Mouse (Mus musculus) CD4-positive helper T cell, adult 2 months (primary cell): Measurements from ENCODE around the gene Kcnh2.

Experiments
- DNase-seq: peaks from one replicate; pipeline ENCODE4 v3.0.0-alpha.2; 2012; ENCODE audit warnings: low read depth, missing footprints, low spot score

Gene Kcnh2

DNA sequence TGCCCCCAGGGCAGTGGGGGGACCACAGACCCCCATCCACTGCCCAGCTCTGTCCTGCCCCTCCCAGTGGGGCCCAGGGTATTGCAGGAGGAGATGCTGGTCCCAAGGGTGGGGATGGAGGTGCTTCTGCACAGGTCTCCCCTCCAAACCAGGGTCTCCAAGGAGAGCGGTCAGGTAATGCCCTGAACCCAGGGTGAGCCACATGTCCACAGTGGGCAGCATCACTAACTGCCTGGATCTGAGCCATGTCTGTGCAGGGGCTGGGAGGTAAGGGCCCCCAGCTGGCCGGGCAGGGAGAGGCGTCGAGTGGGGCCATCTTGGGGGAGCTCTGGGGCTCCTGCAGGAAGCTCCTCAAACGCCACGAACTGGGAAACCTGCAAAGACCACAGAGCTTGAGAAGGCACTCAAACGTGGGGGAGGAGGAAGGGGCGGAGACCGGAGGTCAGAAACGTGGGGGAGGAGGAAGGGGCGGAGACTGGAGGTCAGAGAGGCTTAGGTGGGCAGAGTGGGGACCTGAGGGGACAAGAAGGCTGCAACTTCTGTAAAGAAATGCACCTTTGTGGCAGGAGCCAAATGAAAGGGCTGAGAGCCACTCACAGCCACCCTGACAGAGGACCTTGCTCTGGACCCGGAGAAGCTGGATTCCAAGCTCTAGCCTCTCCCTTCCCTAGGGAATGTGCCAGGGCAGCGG is 31.5 kb downstream of the Kcnh2 start:
- DNase-seq, result peak; percentile 19

DNA sequence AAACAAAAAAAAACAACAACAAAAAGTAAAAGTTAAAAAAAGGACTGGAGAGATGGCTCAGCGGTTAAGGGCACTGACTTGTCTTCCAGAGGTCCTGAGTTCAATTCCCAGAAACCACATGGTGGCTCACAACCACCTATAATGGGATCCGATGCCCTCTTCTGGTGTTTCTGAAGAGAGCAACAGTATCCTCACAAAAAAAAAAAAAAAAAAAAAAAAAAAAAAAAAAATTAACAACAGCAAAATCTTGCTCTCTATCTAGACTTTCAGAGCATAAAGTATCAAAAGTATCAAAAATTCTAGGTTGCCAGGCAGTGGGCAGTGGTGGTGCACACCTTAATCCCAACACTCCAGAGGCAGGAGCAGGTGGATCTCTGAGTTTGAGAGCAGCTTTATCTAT is 42.2 kb downstream of the Kcnh2 start:
- DNase-seq, result no peak

DNA sequence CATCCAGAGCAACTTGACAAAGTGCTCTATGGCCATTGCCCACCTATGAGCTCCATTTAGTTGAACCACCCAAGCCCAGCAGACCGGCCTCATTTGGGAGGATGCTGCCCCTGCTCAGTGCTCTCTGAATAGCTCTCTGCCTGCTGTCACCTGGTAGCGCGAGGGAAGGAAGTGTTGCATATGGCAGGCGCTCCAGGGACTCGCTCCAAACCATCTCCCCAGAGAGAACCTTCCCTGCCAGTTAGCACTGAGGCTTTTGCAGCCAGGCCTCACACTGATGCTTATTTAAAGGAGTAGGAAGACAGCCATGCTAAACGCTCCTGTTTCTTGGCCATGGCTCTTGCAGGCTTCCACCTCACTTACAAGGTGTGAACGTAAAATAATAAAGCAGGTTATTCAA is 42.8 kb downstream of the Kcnh2 start:
- DNase-seq, result no peak

DNA sequence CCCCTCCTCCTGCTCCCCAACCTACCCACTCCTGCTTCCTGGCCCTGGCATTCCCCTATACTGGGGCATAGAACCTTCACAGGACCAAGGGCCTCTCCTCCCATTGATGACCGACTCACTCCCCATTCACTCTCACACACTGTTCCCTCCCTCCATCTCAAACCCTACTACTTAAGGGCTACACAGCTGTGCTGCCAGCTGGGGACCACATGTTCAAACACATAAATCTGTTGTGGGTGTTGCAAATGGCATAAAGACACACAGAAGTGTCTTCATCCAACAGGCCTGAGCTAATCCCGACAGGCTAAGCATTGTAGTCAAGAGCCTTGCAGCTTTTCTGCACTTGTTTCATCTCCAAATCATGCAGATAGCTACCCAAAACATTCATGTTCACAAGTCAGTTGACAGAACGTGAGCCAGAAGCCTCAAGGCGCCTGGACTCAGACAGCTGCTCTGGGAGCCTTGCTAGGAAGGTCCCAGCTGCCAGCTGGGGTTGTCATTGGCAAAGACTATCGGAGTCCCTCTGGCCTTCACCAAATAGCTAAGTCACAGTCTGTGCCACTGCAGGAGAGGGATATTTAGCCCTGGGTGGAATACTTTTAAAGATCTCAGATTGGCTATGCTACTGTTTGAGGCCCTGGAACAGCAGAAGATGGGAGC is 44.2 kb downstream of the Kcnh2 start:
- no peak for DNase-seq

DNA sequence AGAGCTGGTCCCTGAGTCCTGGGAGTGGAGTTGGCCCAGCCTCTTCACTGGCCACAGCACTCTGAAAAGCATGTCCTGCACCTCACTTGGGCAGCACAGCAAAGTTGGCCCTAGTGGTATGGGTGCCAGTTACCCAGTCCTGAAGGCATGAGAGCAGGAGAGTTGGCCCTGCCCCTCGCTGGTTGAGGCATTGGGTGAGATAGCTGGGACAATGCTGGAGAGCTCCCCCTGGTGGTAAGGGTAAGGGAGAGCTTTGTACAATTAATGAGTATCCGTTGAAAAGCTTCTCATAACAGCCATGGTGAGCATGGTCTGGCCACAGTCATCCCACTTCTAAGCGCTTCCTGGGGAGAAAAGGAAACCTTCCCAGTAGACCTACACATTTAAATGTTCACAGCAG is 48.2 kb downstream of the Kcnh2 start:
- peak; percentile 72 for DNase-seq

DNA sequence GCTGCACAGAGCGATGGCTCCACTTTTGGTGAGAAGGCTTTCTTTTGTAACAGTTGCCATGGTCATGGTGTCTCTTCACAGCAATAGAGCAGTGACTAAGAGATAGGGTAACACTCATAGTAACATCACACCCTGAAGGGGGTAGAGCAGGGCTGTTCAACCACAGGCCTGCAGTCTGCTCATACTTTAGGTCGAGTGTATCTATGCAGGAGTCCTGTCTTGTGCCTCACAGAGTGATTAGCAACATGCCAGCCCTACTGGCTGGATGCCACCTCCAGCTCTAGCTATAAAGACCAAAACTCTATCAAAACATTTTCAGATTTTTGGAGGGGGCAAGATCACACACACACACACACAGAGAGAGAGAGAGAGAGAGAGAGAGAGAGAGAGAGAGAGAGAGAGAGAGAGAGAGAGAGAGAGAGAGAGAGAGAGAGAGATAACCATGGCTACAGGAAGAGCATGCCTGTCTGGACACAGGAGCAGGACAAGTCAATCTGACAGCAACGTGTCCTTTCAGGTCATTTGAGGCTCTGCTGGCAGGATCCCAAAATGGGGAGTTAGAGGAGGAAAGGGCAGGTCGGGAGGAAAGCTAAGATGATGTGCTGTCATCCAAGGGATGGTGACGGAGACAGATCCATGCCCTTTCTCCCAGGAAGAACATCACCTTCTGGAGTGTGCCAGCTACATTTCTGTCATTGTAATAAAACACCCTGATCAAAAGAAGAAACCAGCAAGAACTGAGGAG is 51.4 kb downstream of the Kcnh2 start:
- no peak for DNase-seq

DNA sequence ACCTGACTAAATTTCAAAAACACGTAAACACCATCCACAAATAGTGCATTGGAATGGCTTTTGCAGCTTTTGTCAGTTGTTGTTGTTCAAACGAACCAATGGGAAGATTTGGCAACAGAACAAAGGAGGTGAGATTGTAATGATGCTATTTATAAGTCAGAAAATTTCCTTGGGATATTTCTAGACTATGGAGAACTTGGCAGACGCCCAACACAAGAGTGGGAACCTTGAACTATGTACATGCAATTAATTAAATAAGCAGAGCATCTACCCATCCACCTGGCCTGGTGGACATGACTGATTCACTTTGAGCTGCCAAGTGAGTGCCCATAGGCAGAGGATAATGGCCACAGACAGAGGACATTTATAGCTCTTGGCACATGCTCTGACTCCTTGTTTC is 59.5 kb downstream of the Kcnh2 start:
- no peak for DNase-seq

DNA sequence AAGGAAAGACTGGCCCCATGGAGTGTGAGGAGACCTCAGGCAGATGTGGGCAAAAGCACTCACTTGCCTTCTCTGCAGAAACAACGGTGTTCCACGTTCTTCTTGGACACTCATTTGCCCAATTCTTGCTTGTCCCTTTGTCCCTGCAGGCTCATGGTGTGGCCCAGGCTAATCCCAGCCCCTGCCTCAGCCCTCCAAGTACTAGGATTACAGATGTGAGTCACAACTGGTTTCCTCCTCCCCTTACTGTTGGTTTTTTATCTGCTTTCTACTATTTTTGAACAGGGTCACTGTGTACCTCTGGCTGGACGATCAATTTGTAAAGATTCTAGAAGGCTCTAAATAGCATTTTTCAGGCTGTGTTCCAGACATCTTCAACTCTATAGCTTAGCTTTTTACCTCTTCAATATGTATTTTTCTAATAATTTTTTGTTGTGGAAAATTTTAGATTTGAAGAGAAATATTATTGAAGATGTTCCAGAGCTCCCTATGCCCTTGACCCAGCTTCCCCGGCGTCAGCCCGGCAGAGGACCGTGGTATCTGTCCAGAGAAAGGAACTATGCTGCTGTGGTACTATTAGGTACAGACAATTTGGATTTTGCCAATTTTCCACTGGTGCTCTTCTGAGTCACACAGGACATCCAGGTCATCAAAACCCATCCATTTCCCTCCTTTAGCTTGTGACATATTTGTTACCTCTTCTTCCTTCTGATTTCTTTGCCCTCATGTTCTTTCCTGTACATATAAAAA is 65.0 kb downstream of the Kcnh2 start:
- DNase-seq, result no peak

DNA sequence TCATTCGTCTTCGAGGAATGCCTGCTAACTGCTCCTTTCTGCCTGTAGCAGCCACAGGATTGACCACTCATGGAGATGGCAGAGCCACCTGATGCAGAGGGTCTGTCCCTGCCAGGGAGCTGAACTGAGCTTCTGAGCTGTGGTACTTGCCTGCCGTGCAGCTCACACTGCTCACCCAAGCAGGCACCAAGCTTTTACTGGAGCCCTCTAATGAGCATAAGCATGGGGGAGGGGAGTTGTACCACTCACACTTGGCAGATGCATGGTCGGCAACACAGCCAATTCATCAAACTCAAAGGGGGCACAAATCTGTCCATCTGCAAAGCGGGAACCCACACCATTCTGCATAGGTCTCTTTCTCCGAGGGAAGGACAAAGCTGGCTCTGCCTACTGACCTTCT is 67.3 kb downstream of the Kcnh2 start:
- DNase-seq, result no peak

DNA sequence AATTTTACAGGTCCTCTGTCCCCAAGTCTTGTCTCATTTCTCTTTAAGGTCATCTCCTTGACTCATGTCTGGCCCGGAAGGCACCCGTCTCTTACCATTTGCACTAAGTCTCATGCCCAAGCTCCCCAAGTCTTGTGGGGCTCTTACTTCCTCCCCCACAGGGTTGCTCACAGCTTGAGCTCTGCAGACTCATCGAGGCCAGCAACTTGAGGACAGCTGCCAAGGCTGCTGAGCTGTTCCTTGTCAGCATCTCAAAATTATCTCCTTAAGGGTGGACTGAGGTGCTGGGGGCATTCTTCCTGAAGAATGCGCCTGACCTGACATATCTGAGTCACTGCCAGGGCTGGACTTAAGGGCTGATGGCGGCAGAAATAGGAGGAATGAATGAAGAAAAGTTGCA is 68.2 kb downstream of the Kcnh2 start:
- DNase-seq, result no peak

DNA sequence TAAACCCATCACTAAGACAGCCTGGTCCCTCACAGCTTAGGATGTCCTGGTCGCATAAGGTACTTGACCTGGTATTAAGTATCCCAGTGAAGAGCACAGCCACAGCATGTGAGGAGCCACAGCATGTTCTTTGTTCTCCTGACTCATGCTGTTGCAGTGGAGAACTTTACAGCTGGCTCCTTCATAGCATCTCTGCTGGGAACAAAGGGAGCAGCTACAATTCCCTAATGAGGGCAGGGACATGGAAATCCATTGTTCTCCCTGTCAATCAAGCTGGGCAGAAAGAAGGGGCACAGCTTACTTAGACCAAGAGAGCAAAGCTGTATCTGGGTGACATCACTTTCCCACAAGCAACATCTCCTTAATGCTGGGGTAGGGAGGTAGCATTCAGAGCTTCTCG is 70.9 kb downstream of the Kcnh2 start:
- DNase-seq, result no peak

DNA sequence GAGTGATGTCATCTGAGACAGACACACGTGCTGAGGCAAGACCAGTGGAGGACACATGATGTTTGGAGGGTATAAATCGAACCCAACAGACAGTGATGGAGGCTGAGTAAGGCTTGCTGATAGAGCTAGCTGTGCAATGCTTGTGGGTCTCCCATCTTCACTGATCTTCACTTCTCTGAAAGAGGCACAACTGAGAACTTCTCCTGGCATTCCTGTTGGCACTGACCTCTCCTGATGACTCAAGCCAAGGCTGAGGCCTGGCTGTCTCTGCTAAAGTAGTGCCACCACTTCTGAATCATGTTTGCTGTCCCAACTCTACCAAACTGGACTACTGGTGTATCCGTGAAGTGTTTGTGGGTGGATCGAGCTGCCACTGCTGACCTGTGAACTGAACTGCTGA is 71.9 kb downstream of the Kcnh2 start:
- DNase-seq, result no peak

DNA sequence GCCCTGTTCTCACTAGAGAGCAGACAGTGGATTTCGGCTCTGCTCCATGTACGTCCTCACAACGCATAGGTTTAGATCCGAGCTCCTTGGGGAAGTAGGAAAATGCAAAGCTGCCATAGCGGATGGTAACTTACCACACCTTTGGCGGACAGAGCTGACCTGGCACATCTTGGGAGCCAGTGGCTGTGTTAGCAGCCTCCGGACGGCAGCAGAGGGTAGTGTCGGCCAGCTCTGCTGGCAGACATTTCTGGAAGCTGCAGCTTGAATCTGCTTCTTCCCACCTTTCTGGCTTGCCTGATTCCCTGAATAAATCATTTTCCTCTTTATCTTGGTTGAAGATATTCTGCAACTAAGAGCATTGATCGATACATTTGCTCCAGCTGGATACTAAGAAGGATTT is 73.2 kb downstream of the Kcnh2 start:
- DNase-seq, result no peak

DNA sequence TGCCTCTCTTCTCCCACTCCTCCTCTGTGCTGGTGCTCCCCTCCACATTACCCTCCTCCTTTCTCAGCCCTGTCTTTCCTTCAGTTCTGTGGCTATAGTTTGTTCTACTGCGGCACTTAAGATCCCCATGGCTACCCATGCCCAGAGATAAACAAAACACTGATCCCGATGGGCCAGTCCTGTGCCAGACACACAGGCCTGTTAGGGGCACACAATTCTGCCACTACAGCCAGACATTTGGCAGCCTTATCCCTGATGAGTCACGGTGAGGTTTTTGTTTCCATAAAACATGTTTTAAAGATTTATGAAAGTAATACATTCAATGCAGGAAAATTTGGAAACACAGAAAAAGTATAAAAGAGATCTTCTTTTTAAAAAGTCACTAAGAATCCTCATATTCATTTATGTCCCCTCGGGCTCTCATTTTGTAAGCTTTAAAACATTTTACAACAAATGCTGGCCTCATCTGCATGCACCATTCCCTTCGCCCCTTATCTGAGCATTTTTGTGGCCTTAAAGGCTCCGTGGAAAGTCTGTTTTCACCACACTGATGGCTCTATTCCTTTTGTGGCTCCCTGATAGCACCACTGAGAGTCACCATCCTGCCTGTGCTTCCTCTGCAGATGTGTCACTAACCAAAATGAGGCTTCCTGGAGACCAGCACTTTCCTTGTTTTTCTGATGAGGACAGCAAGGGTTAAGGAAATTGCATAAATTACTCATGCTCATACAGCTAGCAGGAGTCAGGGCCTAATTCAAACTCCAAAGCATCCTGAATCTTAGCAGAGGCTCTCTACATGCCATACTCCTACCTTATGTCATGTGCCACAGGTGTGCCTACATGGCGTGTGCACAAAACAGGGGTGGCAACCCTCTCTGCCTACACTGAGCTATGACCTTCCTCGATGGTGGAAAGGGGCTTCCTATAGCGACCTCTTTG is 77.5 kb downstream of the Kcnh2 start:
- DNase-seq, result no peak

DNA sequence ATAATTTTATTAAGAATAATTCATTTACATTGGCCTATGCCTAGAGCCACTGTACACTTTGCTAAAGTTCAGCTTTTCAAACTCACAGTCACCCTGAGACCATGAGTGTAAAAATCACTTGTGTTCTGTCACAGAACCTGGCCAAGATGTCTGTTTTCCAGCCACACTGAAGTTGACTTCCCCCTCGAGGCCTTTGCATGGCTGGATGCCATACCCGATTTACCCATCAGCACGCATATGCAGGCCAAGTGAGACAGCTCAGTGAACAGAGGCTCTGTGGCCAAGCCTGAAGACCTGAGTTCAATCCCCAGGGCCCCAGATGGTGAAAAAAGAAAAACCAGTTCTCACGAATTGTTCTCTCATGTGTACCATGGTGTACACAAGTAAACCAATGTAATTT is 80.5 kb downstream of the Kcnh2 start:
- no peak for DNase-seq
